Mouse (Mus musculus) cortical plate, adult 2 months (tissue): ENCODE data around the gene Rnf145. TPM values are rescaled to one million over a fixed set of nuclear protein-coding genes. Genes with fewer than 3 reads are reported as not detected.

Experiments
- H3K27ac ChIP-seq: fragments of 200-500 bp; 2 replicates; pipeline ENCODE4 v1.5.1; 2012; ENCODE audit warnings: low read length, control low read depth, inconsistent platforms; ENCODE audit not compliant: insufficient read depth
- H3K4me1 ChIP-seq: fragments of 200-500 bp; 2 replicates; pipeline ENCODE4 v1.6.1; 2011; ENCODE audit warnings: low read length; ENCODE audit not compliant: control insufficient read depth, insufficient read depth
- H3K4me3 ChIP-seq: fragments of 200-500 bp; 2 replicates; pipeline ENCODE4 v1.5.1; 2011; ENCODE audit warnings: mild to moderate bottlenecking, low read length, control low read depth; ENCODE audit not compliant: insufficient read depth
- CTCF ChIP-seq: fragments of 200-500 bp; IDR thresholded peaks from 2 replicates; pipeline ENCODE4 v1.5.1; 2011; ENCODE audit warnings: mild to moderate bottlenecking, control low read depth, low read length; ENCODE audit not compliant: insufficient read depth; ENCODE audit errors: extremely low read depth
- POLR2A ChIP-seq: fragments of 200-500 bp; IDR thresholded peaks from 2 replicates; pipeline ENCODE4 v1.6.1; 2011; ENCODE audit warnings: mild to moderate bottlenecking, low read length, control low read depth; ENCODE audit not compliant: insufficient read depth; ENCODE audit errors: extremely low read depth
- polyA plus RNA-seq: library from polyadenylated mRNA; depleted of rRNA; stranded (reverse); fragments of >200 nt; gene quantifications from 2 replicates; pipeline ENCODE4 v1.2.3, GENCODE M21; 2012; rRNA removed

Rnf145 gene
- polyA plus RNA-seq, result 88.7 and 91.3 TPM in 2 replicates

- Histone ChIP-seq H3K27ac (peak within 1 kb of the TSS; percentile 99), H3K4me3 (peak within 1 kb of the TSS; percentile 72), H3K4me1 (no peaks in the 10 kb centered on the region; the same call in 1 of the 2 replicates)
- 0 out of 2 replicates have a peak, but pooled peaks have one; percentile 2 for TF ChIP-seq POLR2A
- TF ChIP-seq CTCF, result no peak
Measured at GRCm38 (mm10) chr11:44518281-44519095, at the start of gene Rnf145. Gene Rnf145 (plus strand): TSS chr11:44518964.

DNA sequence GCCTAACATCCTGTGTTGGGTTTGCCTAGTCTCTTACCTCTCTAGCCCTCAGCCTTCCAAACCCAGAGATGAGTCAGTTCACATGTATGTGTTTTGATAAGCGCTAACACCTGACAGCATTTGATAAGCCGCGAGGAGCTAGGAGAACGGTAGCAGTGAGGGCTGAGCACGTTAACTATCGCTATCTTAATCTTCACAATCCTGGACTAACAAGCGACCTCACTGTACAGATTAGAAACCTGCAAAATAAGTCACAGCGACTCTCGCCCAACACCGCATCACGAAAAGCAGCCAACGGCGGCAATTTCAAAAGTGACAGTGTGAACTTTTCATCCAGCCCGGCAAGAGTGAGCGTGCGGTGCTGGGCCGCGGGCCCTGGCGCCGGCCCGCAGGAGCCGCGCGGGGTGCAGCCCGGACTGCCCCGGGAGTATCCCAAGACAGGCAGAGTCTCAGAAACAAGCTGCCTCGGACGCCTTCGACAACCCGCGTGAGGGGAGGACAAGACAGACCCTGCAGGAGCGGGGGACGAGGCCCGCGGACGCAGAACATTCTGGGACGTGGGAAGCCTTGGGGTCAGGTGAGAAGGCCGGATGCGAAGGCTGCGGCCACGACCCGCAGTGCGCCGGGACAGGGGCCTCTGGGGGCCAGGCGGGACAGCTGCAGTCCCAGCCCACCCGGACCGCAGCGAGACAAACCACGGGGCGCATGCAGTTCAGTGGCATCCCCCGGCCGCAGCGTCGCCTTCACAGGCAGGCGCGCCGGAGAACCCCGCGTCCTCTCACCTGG, 48.9 kb upstream of the Rnf145 start:
- Histone ChIP-seq H3K27ac (0 out of 2 replicates have a peak overlapping the region, but pooled peaks have one; percentile 14), H3K4me1 (peaks cover 2% of the 10 kb centered on the region), H3K4me3 (peak overlapping the region; percentile 73)
- TF ChIP-seq CTCF, result no peak
- TF ChIP-seq POLR2A, result no peak

GRCm38 (mm10) chr11:44470432-44471336, 48.1 kb upstream of the Rnf145 start, which contains the start of gene Ublcp1:
Gene Ublcp1 (minus strand): TSS chr11:44470498.
- H3K4me3 ChIP-seq, result peak within 1 kb of the TSS; percentile 73
- peaks cover 2% of the 10 kb centered on the region for H3K4me1 ChIP-seq
- TF ChIP-seq CTCF (no peak), POLR2A (peak; percentile 76)
- H3K27ac ChIP-seq, result peak within 1 kb of the TSS; percentile 92

DNA sequence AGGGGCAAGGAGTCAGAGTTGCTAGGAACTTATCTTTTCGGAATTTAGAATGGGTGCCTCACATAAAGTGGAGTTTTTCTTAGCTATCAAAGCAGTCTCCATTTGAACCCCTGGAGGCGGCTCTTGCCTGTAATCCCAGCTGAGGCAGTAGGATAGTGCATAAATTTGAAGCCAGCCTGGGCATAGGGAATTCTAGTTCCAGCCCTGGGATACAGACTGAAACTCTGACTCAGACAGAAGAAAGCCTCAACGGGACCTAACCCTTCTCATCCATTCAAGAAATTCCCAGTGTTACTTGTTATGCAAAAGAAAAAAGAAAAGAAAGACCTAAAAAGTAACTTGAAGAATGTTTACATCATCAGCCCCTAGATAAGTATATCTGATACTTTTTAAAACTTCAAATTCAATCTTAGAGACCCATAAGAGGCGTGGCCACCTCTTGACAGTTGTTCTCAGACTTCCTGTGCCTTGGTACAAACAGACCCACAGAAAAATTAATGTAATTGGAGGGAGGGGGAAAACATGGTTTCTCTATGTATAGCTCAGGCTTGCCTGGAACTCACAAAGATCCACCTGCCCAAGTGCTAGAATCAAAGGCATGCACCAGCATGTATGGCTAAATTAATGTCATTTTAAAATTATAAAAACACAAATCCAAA, 47.3 kb upstream of the Rnf145 start:
- H3K27ac ChIP-seq, result 0 out of 2 replicates have a peak overlapping the region, but pooled peaks have one; percentile 92
- no peak for TF ChIP-seq POLR2A
- no peak for TF ChIP-seq CTCF
- H3K4me3 ChIP-seq, result peak overlapping the region; percentile 73
- H3K4me1 ChIP-seq, result peaks cover 2% of the 10 kb centered on the region

- Histone ChIP-seq H3K27ac (no peak overlapping the region), H3K4me3 (no peak overlapping the region), H3K4me1 (no peaks in the 10 kb centered on the region; the same call in 1 of the 2 replicates)
- no peak for TF ChIP-seq POLR2A
- TF ChIP-seq CTCF, result no peak
Measured at GRCm38 (mm10) chr11:44475467-44475866, 43.3 kb upstream of the Rnf145 start.

- Histone ChIP-seq H3K4me3 (no peak overlapping the region), H3K4me1 (no peaks in the 10 kb centered on the region), H3K27ac (no peak overlapping the region)
- no peak for TF ChIP-seq POLR2A
- TF ChIP-seq CTCF, result no peak
Measured at GRCm38 (mm10) chr11:44476445-44476844, 42.3 kb upstream of the Rnf145 start.

DNA sequence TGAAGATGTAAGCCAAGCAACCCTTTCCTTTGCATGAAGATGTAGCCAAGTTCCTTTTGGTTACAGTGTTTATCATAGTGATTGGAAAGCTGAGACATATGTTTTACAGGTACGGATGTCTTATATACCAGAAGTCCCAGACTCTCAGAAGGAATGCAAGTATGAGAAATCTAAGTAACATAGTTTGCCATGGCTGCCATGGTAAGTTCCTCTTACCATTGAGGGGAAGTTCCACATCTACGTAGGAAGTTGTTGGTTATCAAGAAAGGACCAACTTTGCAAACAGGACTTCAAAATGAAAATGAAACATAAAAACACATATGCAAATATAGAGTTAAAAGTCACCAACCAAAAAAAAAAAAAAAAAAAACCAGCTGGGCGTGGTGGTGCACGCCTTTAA, 40.4 kb upstream of the Rnf145 start:
- TF ChIP-seq CTCF (no peak), POLR2A (no peak)
- Histone ChIP-seq H3K4me1 (no peaks in the 10 kb centered on the region), H3K27ac (no peak overlapping the region), H3K4me3 (no peak overlapping the region)

GRCm38 (mm10) chr11:44480246-44480645, 38.5 kb upstream of the Rnf145 start:
- H3K27ac ChIP-seq, result no peak overlapping the region
- H3K4me3 ChIP-seq, result no peak overlapping the region
- no peaks in the 10 kb centered on the region for H3K4me1 ChIP-seq
- TF ChIP-seq CTCF (no peak), POLR2A (no peak)

GRCm38 (mm10) chr11:44485089-44485736, 33.6 kb upstream of the Rnf145 start:
- H3K4me3 ChIP-seq, result no peak overlapping the region

More at GRCm38 (mm10) chr11:44485089-44485736, 33.6 kb upstream of the Rnf145 start:
- Histone ChIP-seq H3K27ac (no peak overlapping the region), H3K4me1 (no peaks in the 10 kb centered on the region)
- TF ChIP-seq CTCF, result no peak
- TF ChIP-seq POLR2A, result no peak
